Mouse (Mus musculus): ENCODE data around the gene Tkt. TPM values are rescaled to one million over a fixed set of nuclear protein-coding genes. Genes with fewer than 3 reads are reported as not detected.
"Not testable (repeated sequence)": the region's sequence is repeated elsewhere in the genome, so short reads cannot be mapped to it uniquely, and the experiment has no call there.

The Tkt gene
- polyA plus RNA-seq, 1 experiment from 2014 or later, result 154 TPM

- Histone ChIP-seq H3K36me3 (ENCODE audit: control insufficient read depth, insufficient read depth, low read length) (peaks cover 39% of the 10 kb centered on the region), H3K9ac (ENCODE audit: low read length) (no peak overlapping the region), H3K4me2 (ENCODE audit: low read length) (no peak overlapping the region), H3K4me1 (ENCODE audit: control insufficient read depth, insufficient read depth, low read length) (peaks cover 3% of the 10 kb centered on the region; the same call in 1 of the 2 replicates), H3K9me3 (replicated peaks; ENCODE audit: control insufficient read depth, low read length) (no peaks in the 10 kb centered on the region), H3K4me3 (ENCODE audit: low read depth, low read length) (no peak overlapping the region), H3K27me3 (replicated peaks; ENCODE audit: control insufficient read depth, insufficient read depth, low read length) (no peaks in the 10 kb centered on the region), H3K27ac (ENCODE audit: low read depth, low read length) (no peak overlapping the region)
- ATAC-seq, result no peak
- no peak for DNase-seq (ENCODE audit: low spot score)
- WGBS, result 88% methylated on average over 12 of the region's 12 CpGs
Observed at GRCm38 (mm10) chr14:30529454-30529853, 18.7 kb upstream of the Tkt start.

- DNase-seq (ENCODE audit: low spot score), result peak; percentile 80
- no peak overlapping the region for H3K4me3 ChIP-seq (ENCODE audit: low read depth, low read length)
Observed at GRCm38 (mm10) chr14:30530726-30531269, 17.4 kb upstream of the Tkt start.

GRCm38 (mm10) chr14:30531431-30531830 lies 16.7 kb upstream of the Tkt start:
- DNase-seq (ENCODE audit: low spot score) (no peak), ATAC-seq (peak; percentile 52; the same call in 1 of the 2 replicates)
- peak overlapping the region; percentile 33; the same call in 1 of the 2 replicates for H3K27ac ChIP-seq (ENCODE audit: low read depth, low read length)
- H3K4me3 ChIP-seq (ENCODE audit: low read depth, low read length), result no peak overlapping the region
- H3K9me3 ChIP-seq (replicated peaks; ENCODE audit: control insufficient read depth, low read length), result no peaks in the 10 kb centered on the region
- H3K4me1 ChIP-seq (ENCODE audit: control insufficient read depth, insufficient read depth, low read length), result peaks cover 3% of the 10 kb centered on the region; the same call in 1 of the 2 replicates
- H3K36me3 ChIP-seq (ENCODE audit: control insufficient read depth, insufficient read depth, low read length), result peaks cover 20% of the 10 kb centered on the region
- H3K27me3 ChIP-seq (replicated peaks; ENCODE audit: control insufficient read depth, insufficient read depth, low read length), result no peaks in the 10 kb centered on the region
- H3K9ac ChIP-seq (ENCODE audit: low read length), result no peak overlapping the region
- no peak overlapping the region for H3K4me2 ChIP-seq (ENCODE audit: low read length)
- 46% methylated on average over 5 of the region's 5 CpGs for WGBS

More at GRCm38 (mm10) chr14:30530726-30531269, 17.4 kb upstream of the Tkt start:
- Histone ChIP-seq H3K4me1 (ENCODE audit: control insufficient read depth, insufficient read depth, low read length) (peaks cover 3% of the 10 kb centered on the region; the same call in 1 of the 2 replicates), H3K4me2 (ENCODE audit: low read length) (no peak overlapping the region), H3K9ac (ENCODE audit: low read length) (no peak overlapping the region), H3K27me3 (replicated peaks; ENCODE audit: control insufficient read depth, insufficient read depth, low read length) (no peaks in the 10 kb centered on the region), H3K9me3 (replicated peaks; ENCODE audit: control insufficient read depth, low read length) (no peaks in the 10 kb centered on the region), H3K36me3 (ENCODE audit: control insufficient read depth, insufficient read depth, low read length) (peaks cover 26% of the 10 kb centered on the region), H3K27ac (ENCODE audit: low read depth, low read length) (peak overlapping the region; percentile 71; the same call in 1 of the 2 replicates)
- WGBS, result 21% methylated on average over 8 of the region's 8 CpGs
- ATAC-seq, result peak; percentile 85

GRCm38 (mm10) chr14:30531896-30532295 lies 16.3 kb upstream of the Tkt start:
- H3K4me1 ChIP-seq (ENCODE audit: control insufficient read depth, insufficient read depth, low read length), result peaks cover 3% of the 10 kb centered on the region; the same call in 1 of the 2 replicates
- no peak overlapping the region for H3K4me2 ChIP-seq (ENCODE audit: low read length)
- no peaks in the 10 kb centered on the region for H3K9me3 ChIP-seq (replicated peaks; ENCODE audit: control insufficient read depth, low read length)
- H3K4me3 ChIP-seq (ENCODE audit: low read depth, low read length), result no peak overlapping the region
- no peak overlapping the region for H3K9ac ChIP-seq (ENCODE audit: low read length)
- 95% methylated on average over 6 of the region's 6 CpGs for WGBS
- ATAC-seq, result no peak
- peak overlapping the region; percentile 33; the same call in 1 of the 2 replicates for H3K27ac ChIP-seq (ENCODE audit: low read depth, low read length)
- no peaks in the 10 kb centered on the region for H3K27me3 ChIP-seq (replicated peaks; ENCODE audit: control insufficient read depth, insufficient read depth, low read length)
- no peak for DNase-seq (ENCODE audit: low spot score)
- H3K36me3 ChIP-seq (ENCODE audit: control insufficient read depth, insufficient read depth, low read length), result peaks cover 17% of the 10 kb centered on the region

GRCm38 (mm10) chr14:30533780-30534450 lies 14.2 kb upstream of the Tkt start:
- 82% methylated on average over 6 of the region's 6 CpGs for WGBS
- no peak overlapping the region for H3K27ac ChIP-seq (ENCODE audit: low read depth, low read length)
- no peak overlapping the region for H3K9ac ChIP-seq (ENCODE audit: low read length)
- ATAC-seq, result no peak
- DNase-seq (ENCODE audit: low spot score), result no peak
- H3K4me1 ChIP-seq (ENCODE audit: control insufficient read depth, insufficient read depth, low read length), result peaks cover 3% of the 10 kb centered on the region; the same call in 1 of the 2 replicates
- 0 out of 2 replicates have a peak, but pooled peaks cover 3% of the 10 kb centered on the region for H3K36me3 ChIP-seq (ENCODE audit: control insufficient read depth, insufficient read depth, low read length)
- H3K4me3 ChIP-seq (ENCODE audit: low read depth, low read length), result no peak overlapping the region
- H3K27me3 ChIP-seq (replicated peaks; ENCODE audit: control insufficient read depth, insufficient read depth, low read length), result no peaks in the 10 kb centered on the region
- H3K4me2 ChIP-seq (ENCODE audit: low read length), result no peak overlapping the region
- H3K9me3 ChIP-seq (replicated peaks; ENCODE audit: control insufficient read depth, low read length), result no peaks in the 10 kb centered on the region

- no peaks in the 10 kb centered on the region for H3K9me3 ChIP-seq (replicated peaks; ENCODE audit: control insufficient read depth, low read length)
- DNase-seq (ENCODE audit: low spot score) (peak; percentile 64), ATAC-seq (peak; percentile 73)
- H3K4me3 ChIP-seq (ENCODE audit: low read depth, low read length), result no peak overlapping the region
- H3K4me1 ChIP-seq (ENCODE audit: control insufficient read depth, insufficient read depth, low read length), result no peaks in the 10 kb centered on the region
- no peaks in the 10 kb centered on the region for H3K36me3 ChIP-seq (ENCODE audit: control insufficient read depth, insufficient read depth, low read length)
- H3K27me3 ChIP-seq (replicated peaks; ENCODE audit: control insufficient read depth, insufficient read depth, low read length), result no peaks in the 10 kb centered on the region
- no peak overlapping the region for H3K27ac ChIP-seq (ENCODE audit: low read depth, low read length)
- H3K9ac ChIP-seq (ENCODE audit: low read length), result no peak overlapping the region
- 54% methylated on average over 10 of the region's 10 CpGs for WGBS
- no peak overlapping the region for H3K4me2 ChIP-seq (ENCODE audit: low read length)
Observed at GRCm38 (mm10) chr14:30541541-30541940, 6.6 kb upstream of the Tkt start.

- not testable (repeated sequence) for H3K9me3 ChIP-seq (replicated peaks; ENCODE audit: control insufficient read depth, low read length)
Observed at GRCm38 (mm10) chr14:30543331-30543730, 4.8 kb upstream of the Tkt start.

GRCm38 (mm10) chr14:30548965-30549776 lies 1.0 kb downstream of the Tkt start:
- Histone ChIP-seq H3K27ac (ENCODE audit: low read depth, low read length) (peak overlapping the region; percentile 89), H3K36me3 (ENCODE audit: control insufficient read depth, insufficient read depth, low read length) (peaks cover 3% of the 10 kb centered on the region), H3K4me1 (ENCODE audit: control insufficient read depth, insufficient read depth, low read length) (peaks cover 23% of the 10 kb centered on the region), H3K9me3 (replicated peaks; ENCODE audit: control insufficient read depth, low read length) (no peaks in the 10 kb centered on the region), H3K4me3 (ENCODE audit: low read depth, low read length) (peak overlapping the region; percentile 77), H3K9ac (ENCODE audit: low read length) (peak overlapping the region; percentile 90), H3K4me2 (ENCODE audit: low read length) (peak overlapping the region; percentile 80), H3K27me3 (replicated peaks; ENCODE audit: control insufficient read depth, insufficient read depth, low read length) (no peaks in the 10 kb centered on the region)
- ATAC-seq, result peak; percentile 94
- DNase-seq (ENCODE audit: low spot score), result peak; percentile 97
- WGBS, result under 1% methylated on average over 69 of the region's 69 CpGs

More at GRCm38 (mm10) chr14:30543331-30543730, 4.8 kb upstream of the Tkt start:
- H3K4me1 ChIP-seq (ENCODE audit: control insufficient read depth, insufficient read depth, low read length); H3K4me2 ChIP-seq (ENCODE audit: low read length); H3K27me3 ChIP-seq (replicated peaks; ENCODE audit: control insufficient read depth, insufficient read depth, low read length); H3K4me3 ChIP-seq (ENCODE audit: low read depth, low read length); H3K36me3 ChIP-seq (ENCODE audit: control insufficient read depth, insufficient read depth, low read length); H3K9ac ChIP-seq (ENCODE audit: low read length); H3K27ac ChIP-seq (ENCODE audit: low read depth, low read length); DNase-seq (ENCODE audit: low spot score); ATAC-seq: not testable (repeated sequence)
- WGBS, result 78% methylated on average over 5 of the region's 5 CpGs

Measured in forebrain, embryonic 14.5 days (tissue).